Mouse (Mus musculus) adrenal gland, adult 18-20 months (tissue): ENCODE data around the gene Gm4778. TPM values are rescaled to one million over a fixed set of nuclear protein-coding genes. Genes with fewer than 3 reads are reported as not detected.
"Not testable (repeated sequence)": the region's sequence is repeated elsewhere in the genome, so short reads cannot be mapped to it uniquely, and the experiment has no call there.

Source experiments
- DNase-seq, 2 experiments: peaks; one replicate each; pipeline ENCODE4 v3.0.0; 2021 to 2022; ENCODE audit warnings: low spot score in 2 of 2
- long read RNA-seq, 2 experiments: library from polyadenylated mRNA; stranded (forward); transcript quantifications; one replicate each; pipeline ENCODE4 v2.0.0; 2021
- total RNA-seq, 2 experiments: library from RNA; stranded (reverse); gene quantifications; 1 replicate in 1 of 2; 2 replicates in 1 of 2; pipeline ENCODE4 v1.2.3; 2021

Gm4778 gene
- not detected for total RNA-seq
- long read RNA-seq, experiment 1, result 0 reads
- long read RNA-seq, experiment 2, result 0 reads

GRCm38 (mm10) chr3:94263736-94264135 lies at the start of gene Gm4778:
TSS of gene Gm4778 (plus strand) at chr3:94264036.
- not testable (repeated sequence) for DNase-seq

- DNase-seq, result no peak
Observed at GRCm38 (mm10) chr3:94260598-94260997, 3.2 kb upstream of the Gm4778 start.

- DNase-seq, result no peak
Observed at GRCm38 (mm10) chr3:94275991-94276390, 12.2 kb downstream of the Gm4778 start.

GRCm38 (mm10) chr3:94305457-94305856 lies 41.6 kb downstream of the Gm4778 start:
- no peak for DNase-seq

GRCm38 (mm10) chr3:94306975-94307374 lies 43.1 kb downstream of the Gm4778 start:
- no peak for DNase-seq

- peak; percentile 96 for DNase-seq
Observed at GRCm38 (mm10) chr3:94309633-94310363, 46.0 kb downstream of the Gm4778 start, which contains the start of gene Them4. TSS of gene Them4 (plus strand) at chr3:94310089.

GRCm38 (mm10) chr3:94310491-94310890 lies 46.7 kb downstream of the Gm4778 start:
- DNase-seq, result no peak

- no peak for DNase-seq
Observed at GRCm38 (mm10) chr3:94310911-94311310, 47.1 kb downstream of the Gm4778 start.

- DNase-seq, result no peak
Observed at GRCm38 (mm10) chr3:94311376-94311775, 47.5 kb downstream of the Gm4778 start.

Other genes with a start within 250 kb of the Gm4778 start
- gene Gm9125, start 209.2 kb upstream of the Gm4778 start, total RNA-seq, result not detected
- not detected for gene Gm10697, start 191.4 kb upstream of the Gm4778 start, total RNA-seq
- gene Gm10696, start 85.8 kb upstream of the Gm4778 start, total RNA-seq, result not detected
- gene Gm5286, start 67.3 kb upstream of the Gm4778 start, total RNA-seq, result not detected
- gene Them4, start 46.1 kb downstream of the Gm4778 start, total RNA-seq, result 1 to 10 TPM; 7.5 to 9.7 TPM
- gene Them5, start 78.1 kb downstream of the Gm4778 start, total RNA-seq, result not detected
- under 1 TPM; 0.38 to 0.40 TPM for gene C2cd4d, start 98.4 kb downstream of the Gm4778 start, total RNA-seq
- 10 to 100 TPM; 20.3 to 27.7 TPM for gene Rorc, start 108.8 kb downstream of the Gm4778 start, total RNA-seq
- gene Lingo4, start 134.5 kb downstream of the Gm4778 start, total RNA-seq, result under 1 TPM; 0.56 to 0.70 TPM
- 10 to 100 TPM in 1 of 2 experiments, 1 to 10 TPM in 1; 8.5 to 14.3 TPM for gene Tdrkh, start 149.2 kb downstream of the Gm4778 start, total RNA-seq
- gene Mrpl9, start 179.3 kb downstream of the Gm4778 start, total RNA-seq, result 10 to 100 TPM; 69.9 to 77.6 TPM
- not detected for gene Oaz3, start 179.9 kb downstream of the Gm4778 start, total RNA-seq
- gene Celf3, start 214.3 kb downstream of the Gm4778 start, total RNA-seq, result 10 to 100 TPM; 16.3 to 29.0 TPM
- gene Riiad1, start 216.3 kb downstream of the Gm4778 start, total RNA-seq, result 1 to 10 TPM; 3.0 to 3.3 TPM